Mouse (Mus musculus) heart, postnatal 4 days (tissue): ENCODE measurements around the gene Tmem230. TPM values are rescaled to one million over a fixed set of nuclear protein-coding genes. Genes with fewer than 3 reads are reported as not detected.
"Not testable (repeated sequence)": the region's sequence is repeated elsewhere in the genome, so short reads cannot be mapped to it uniquely, and the experiment has no call there.

ENCODE experiments used
- DNase-seq: peaks from one replicate; pipeline ENCODE4 v3.0.0; 2021
- total RNA-seq, 2 experiments: library from RNA; stranded (reverse); gene quantifications; 2 replicates each; pipeline ENCODE4 v1.2.3; 2021

The Tmem230 gene
- total RNA-seq, 2 experiments from 2014 or later = 22.6 to 24.4 TPM

- DNase-seq = no peak
These were observed 25.2 kb upstream of the Tmem230 start for GRCm38 (mm10) chr2:132272694-132273389.

DNA sequence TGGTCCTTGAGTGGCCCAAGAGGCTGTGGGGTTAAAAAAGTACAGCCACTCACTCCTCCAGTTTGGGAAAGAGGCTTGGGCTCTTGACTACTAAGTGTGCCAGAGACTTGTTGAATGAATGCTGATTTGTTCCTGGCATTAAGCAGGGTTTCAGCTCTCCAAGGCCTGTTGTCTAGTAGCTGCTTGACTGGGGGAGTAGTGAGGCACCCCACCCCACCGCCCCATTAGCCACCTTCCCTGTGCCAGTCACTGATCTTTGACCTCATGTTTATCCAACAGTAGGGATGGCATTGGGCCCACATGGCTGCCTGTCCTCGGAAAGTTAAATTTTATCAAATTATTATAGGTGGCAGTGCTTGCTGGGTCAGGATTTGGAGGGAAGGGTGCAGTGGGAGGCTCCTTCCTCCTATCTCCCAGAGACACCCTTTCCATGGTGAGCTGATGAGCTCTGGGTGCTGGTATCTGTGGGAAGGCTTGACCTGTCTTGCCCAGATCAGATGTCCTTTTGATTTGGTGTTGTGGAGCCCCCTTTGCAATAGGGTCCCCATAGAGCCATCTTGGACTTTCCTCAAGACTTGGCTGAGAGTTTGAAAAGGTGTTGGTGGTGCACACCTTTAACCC lies 22.8 kb upstream of the Tmem230 start:
- no peak for DNase-seq

DNA sequence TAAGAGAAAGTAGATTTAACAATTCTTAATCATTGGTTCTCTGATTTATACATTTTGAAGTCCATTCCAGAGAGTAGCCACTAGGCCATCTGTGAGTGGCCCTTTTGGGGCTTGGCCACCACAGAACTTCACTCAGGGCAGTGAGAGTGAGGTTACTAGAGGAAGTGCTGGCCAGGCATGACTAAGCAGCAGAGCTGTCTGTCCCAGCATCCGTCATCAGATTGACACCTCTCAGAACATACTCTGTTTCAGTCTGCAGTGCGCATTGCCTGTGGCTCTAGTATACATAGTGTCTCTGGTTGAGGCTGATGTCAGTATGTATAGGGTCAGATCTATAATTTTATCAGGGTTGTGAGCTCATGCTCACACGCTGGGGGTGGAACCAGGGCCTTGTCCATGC lies 21.6 kb upstream of the Tmem230 start:
- no peak for DNase-seq

DNA sequence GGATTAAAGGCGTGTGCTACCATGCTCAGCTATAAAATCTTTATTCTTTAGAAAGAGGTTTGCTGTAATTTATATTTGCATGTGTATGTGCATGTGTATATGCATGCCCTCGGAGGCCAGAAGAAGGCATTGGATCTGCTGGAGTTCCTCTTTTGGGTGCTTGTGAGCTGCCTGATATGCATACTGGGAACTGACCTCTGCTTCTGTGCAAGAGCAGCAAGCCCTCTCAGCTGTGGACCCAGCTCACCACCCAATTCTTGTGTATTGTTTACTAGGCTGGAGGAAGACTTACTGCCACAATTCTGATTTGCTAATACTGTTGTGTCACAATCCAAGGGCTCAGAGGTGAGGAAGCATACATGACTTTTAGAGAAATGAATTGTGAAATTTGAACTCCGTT lies 18.5 kb upstream of the Tmem230 start:
- DNase-seq = no peak

DNA sequence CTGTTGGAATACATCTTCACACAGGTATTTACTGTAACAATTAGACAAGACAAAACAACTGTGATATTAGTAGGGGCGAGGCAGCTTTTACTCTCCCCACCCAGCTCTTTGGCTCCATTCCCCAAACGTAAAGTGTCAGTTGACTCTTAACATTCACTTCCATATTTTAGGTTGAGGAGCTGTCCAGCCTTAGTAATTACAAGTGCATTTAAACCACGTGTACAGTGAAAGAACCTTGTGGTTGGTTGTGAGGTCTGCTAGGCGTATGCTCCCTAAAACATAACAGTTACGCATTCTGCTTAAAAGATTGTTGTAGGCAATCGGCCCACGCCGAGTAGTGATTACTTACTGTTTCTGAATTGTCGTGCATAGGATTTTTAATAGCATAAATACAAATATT lies 17.6 kb upstream of the Tmem230 start:
- DNase-seq = no peak

- no peak for DNase-seq
These were observed 16.7 kb upstream of the Tmem230 start for GRCm38 (mm10) chr2:132264266-132264710.

GRCm38 (mm10) chr2:132263421-132264265 lies 16.0 kb upstream of the Tmem230 start:
- no peak for DNase-seq

DNA sequence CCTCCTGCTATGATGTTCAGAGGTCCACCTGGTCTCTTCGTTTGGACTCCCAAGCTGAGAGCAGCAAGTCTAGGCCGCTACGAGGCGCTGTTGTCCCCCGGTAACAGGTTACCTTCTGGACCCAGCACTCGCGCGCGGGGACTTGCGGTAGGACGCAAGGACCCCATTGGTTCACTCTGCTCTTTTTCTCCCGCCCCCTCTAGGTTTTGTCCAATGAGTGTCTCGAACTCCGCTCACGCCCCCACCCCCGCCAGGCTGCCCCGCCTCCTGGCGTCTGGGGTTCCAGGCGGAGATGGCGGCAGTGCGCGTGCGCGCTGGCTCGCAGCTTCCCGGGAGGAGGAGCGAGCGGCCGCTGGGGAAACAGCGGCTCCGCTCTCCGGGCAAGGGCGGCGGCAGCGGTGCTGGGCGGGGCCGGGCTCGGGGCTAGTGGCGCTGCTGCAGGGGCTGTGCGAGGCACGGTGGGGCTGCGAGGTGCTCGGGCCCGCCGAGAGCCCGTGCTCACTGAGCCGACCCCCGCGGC lies 15.3 kb upstream of the Tmem230 start, which contains the start of gene Cds2:
Gene Cds2 (plus strand): TSS at position 270 of the 520 bp plus-strand sequence.
- DNase-seq = peak; percentile 100

GRCm38 (mm10) chr2:132262175-132262574 lies 14.6 kb upstream of the Tmem230 start:
- DNase-seq = no peak

- DNase-seq = no peak
These were observed 13.0 kb upstream of the Tmem230 start for GRCm38 (mm10) chr2:132260601-132261000.

DNA sequence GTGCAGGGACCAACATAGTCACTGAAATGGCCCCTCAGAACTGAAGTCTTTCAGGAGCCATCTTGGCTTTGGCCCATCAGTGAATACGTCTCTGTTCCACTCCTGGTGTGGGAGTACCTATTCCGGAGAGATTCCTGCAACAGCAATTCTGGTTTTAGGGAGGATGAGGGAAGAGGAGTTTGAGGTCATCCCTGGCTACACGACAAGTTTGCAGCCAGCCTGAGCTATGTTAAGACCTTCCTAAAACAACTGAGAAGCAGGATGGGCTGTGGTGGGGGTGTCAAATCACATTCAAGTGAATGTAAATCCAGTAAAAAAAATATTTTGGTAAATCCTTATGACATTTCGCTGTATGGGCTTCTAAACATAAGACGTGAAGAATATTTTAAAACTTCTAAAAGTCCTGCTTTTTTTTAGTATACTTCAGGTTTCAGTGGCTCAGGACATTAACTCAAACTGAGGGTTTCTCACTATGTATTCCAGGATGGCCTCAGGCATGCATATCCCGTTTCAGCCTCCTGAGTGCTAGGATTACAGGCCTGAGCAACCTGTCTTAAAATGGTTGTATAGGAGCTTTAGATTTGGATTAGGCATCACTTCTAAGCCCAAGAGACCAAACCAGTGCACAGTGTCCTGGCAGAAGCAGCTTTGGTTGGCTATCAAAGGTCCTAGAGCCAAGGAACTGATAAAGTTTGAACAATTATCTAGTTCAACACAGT lies 9.9 kb upstream of the Tmem230 start:
- no peak for DNase-seq

DNA sequence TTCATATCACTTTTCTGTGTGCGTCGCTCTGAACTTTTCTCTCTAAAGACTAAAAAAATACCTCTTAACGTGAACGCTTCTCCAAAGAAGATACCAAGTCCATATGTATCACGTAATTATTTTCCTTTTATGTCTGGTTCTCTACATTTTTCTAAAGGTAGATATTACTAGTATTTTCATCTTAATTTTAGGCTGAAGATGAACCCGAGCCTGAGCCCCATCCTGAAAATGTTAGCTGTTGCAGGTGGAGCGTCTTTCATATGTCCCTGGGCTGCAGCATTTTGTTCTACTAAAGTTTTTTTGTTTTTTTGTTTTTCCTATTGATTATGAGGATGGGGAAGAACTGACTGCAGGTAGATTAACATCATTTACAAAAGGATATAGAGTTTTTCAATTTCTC lies 6.0 kb upstream of the Tmem230 start:
- no peak for DNase-seq

- peak; percentile 97 for DNase-seq
These were observed 5.2 kb upstream of the Tmem230 start, which contains the start of gene Pcna for GRCm38 (mm10) chr2:132252542-132253528. Gene Pcna, minus strand, starts transcription at chr2:132253314.

DNA sequence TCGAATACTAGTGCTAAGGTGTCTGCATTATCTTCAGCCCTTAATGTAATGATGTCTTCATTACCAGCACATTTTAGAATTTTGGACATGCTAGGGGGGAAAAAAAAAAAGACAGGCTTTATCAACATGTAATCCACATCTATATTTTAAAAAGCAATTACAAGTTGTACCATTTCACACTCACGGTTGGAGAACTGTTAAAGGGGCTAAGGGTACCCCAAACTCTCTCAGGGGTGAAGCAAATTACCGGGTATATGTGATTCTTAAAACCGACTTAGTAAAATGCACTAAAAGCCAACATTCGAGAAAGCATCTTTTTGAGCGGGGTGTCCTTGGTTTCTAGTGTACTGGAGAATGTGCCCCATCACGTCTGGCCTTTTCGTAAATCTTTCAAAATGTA lies 4.3 kb upstream of the Tmem230 start:
- no peak for DNase-seq

DNA sequence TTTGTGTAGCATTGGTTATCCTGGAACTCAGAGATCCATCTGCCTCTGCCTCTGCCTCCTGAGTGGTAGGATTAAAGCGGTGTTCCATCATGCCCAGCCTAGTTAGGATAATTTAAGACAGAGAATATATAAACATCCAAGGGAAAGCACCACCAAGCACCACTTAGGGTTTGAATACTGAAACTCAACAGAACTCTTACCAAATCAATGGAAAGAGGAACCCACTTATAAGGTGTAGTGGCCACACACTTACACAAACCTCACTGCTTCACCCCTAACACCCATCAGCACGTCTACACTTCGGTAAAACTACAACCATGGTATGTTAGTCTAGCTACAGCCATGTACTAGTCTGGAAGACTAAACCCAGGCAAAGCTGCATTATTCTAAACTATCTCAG lies 4.2 kb downstream of the Tmem230 start:
- DNase-seq = no peak

- peak; percentile 70 for DNase-seq
These were observed 7.2 kb downstream of the Tmem230 start for GRCm38 (mm10) chr2:132240457-132240856.

- not testable (repeated sequence) for DNase-seq
These were observed 8.2 kb downstream of the Tmem230 start for GRCm38 (mm10) chr2:132239434-132239833.

- DNase-seq = no peak
These were observed 11.6 kb downstream of the Tmem230 start for GRCm38 (mm10) chr2:132235975-132236374.

GRCm38 (mm10) chr2:132235291-132235690 lies 12.3 kb downstream of the Tmem230 start:
- DNase-seq = no peak

DNA sequence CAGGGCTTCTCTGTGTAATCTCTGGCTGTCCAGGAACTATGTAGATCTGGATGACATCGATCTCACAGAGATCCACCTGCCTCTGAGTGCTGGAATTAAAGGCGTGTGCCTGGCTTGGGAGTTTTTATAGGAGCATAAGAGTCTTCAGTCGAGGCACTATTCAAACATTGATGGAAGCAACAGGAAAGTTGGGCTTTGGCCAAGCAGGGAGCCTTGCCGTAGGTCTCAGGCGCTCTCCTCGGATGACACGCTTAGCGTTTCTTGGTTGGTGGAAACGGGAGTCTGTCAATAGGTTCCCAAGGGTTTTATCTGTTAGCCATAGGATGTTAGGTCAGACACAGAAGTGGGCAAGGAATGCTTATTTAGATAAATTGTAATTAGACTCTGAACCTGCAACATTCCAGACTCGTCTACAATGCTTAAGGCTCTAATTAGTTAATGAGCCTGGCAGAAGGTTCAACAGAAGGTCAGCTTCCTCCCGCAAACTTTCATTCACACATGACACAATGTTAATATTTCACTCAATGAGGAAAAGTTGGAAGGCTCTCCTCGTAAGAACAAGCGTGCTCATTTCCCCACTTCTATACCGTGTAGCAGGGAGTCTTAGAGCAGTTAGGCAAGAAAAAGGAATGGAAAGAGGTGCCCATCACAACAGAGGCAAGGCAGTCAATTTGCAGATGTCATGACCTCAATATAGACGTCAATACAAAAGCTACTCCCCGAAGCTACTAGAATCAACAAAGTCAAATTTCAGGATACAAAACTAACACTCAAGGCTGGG lies 13.4 kb downstream of the Tmem230 start:
- DNase-seq = no peak
